Comparison of ENCODE assay signal across 18 mouse cellular contexts in the genomic region with DNA sequence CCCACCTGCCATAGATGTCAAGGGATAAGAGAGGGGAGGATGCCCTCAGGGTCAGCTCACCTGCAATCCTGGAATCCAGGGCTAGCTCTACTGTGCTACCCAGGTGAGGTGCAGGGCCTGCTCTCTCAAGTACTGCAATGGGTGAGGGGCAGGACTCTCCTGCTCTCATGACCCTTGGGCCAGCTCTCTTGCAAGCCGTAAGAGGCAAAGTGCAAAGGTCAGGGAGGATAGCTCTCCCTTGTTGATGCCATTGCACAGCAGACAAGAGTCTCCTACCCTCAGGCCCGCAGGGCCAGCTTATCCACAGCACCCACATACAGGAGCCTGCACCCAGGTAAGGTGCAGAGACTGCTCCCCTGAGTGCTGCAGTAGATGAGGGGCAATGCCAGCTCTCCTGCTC. TPM values are rescaled to one million over a fixed set of nuclear protein-coding genes. Genes with fewer than 3 reads are reported as not detected.
A peak's percentile ranks its signal among the peaks of the same experiment; 100 is the strongest.
DNase-seq lines count a peak whose midpoint lies in the region; ATAC-seq and TF ChIP-seq lines count a peak whose summit lies in the region.
"Had no signal": no experiment of that assay in that cellular context is flagged by ENCODE, and none has a peak within 500 bp of the region (broad histone marks: within the 10 kb centered on the region; RNA-seq: fewer than 3 reads in every experiment).

No protein-coding gene starts in this region.

- no peaks in the 10 kb centered on the region for H3K4me1 ChIP-seq in heart, embryonic 11.5 days (ENCODE audit: control insufficient read depth, insufficient read depth, low read length)
- peaks cover 5% of the 10 kb centered on the region; the same call in 1 of the 2 replicates for H3K4me1 ChIP-seq in liver, adult 2 months (ENCODE audit: control insufficient read depth, insufficient read depth, low read length)
- 0 out of 2 replicates have a peak, but pooled peaks cover 2% of the 10 kb centered on the region for H3K4me1 ChIP-seq in forebrain, embryonic 11.5 days (replicated peaks; ENCODE audit: control insufficient read depth, insufficient read depth, low read length)
- H3K4me1 ChIP-seq: embryonic facial prominence, embryonic 12.5 days; forebrain, embryonic 13.5 days had no signal

- 59% methylated on average over 2 of the region's 2 CpGs for WGBS in heart, embryonic 11.5 days (ENCODE audit: insufficient replicate concordance)
- WGBS in liver, adult 2 months = 24% methylated on average over 2 of the region's 2 CpGs
- WGBS in forebrain, embryonic 11.5 days = 81% methylated on average over 2 of the region's 2 CpGs

- TF ChIP-seq POLR2A in liver, adult 2 months (IDR thresholded peaks at IDR 0.05; ENCODE audit: extremely low read depth, insufficient read depth, low read length) = no peak

- H3K27ac ChIP-seq in heart, embryonic 11.5 days (ENCODE audit: low read depth, low read length) = no peak overlapping the region
- H3K27ac ChIP-seq in liver, adult 2 months (replicated peaks; ENCODE audit: insufficient read depth, low read depth, low read length) = no peak overlapping the region
- H3K27ac ChIP-seq in forebrain, embryonic 11.5 days (ENCODE audit: low read depth, low read length) = no peak overlapping the region
- H3K27ac ChIP-seq: embryonic facial prominence, embryonic 12.5 days; forebrain, embryonic 13.5 days; heart, embryonic 13.5 days had no signal

- no peaks in the 10 kb centered on the region for H3K79me2 ChIP-seq in liver, adult 2 months (ENCODE audit: control insufficient read depth, insufficient read depth, low read length)

- no peaks in the 10 kb centered on the region for H3K27me3 ChIP-seq in heart, embryonic 11.5 days (ENCODE audit: control insufficient read depth, insufficient read depth, low read length)
- no peaks in the 10 kb centered on the region for H3K27me3 ChIP-seq in liver, adult 2 months (ENCODE audit: control insufficient read depth, insufficient read depth, low read length)
- H3K27me3 ChIP-seq in forebrain, embryonic 11.5 days (ENCODE audit: control insufficient read depth, insufficient read depth, low read length) = no peaks in the 10 kb centered on the region
- H3K27me3 ChIP-seq: embryonic facial prominence, embryonic 12.5 days; forebrain, embryonic 13.5 days; heart, embryonic 13.5 days had no signal

- DNase-seq in heart, adult 11 months = no peak
- DNase-seq in kidney, adult 8-10 months = peak; percentile 14 to 17
- no peak for DNase-seq in kidney, postnatal 10 days
- peak; percentile 67 for DNase-seq in liver, adult 2 months (ENCODE audit: extremely low read depth, low read depth, low spot score)
- DNase-seq in liver = no peak
- no peak for DNase-seq in forebrain, embryonic 11.5 days (ENCODE audit: low spot score)
- DNase-seq: adrenal gland, postnatal 10 days; cerebellum, adult 11 months; cerebellum, adult 8-10 months; cerebellum, postnatal 14 days; embryo, embryonic 11 days; forebrain, postnatal 0 days; gastrocnemius, postnatal 14 days; heart, postnatal 36 days had no signal

- H3K4me2 ChIP-seq in heart, embryonic 11.5 days = no peak overlapping the region
- H3K4me2 ChIP-seq in forebrain, embryonic 11.5 days (ENCODE audit: low read depth, low read length, severe bottlenecking) = no peak overlapping the region
- H3K4me2 ChIP-seq: embryonic facial prominence, embryonic 12.5 days; forebrain, embryonic 13.5 days; heart, embryonic 13.5 days had no signal

- H3K9me3 ChIP-seq in heart, embryonic 11.5 days (replicated peaks; ENCODE audit: control insufficient read depth, low read length) = no peaks in the 10 kb centered on the region
- H3K9me3 ChIP-seq in forebrain, embryonic 11.5 days (ENCODE audit: control insufficient read depth, low read length) = no peaks in the 10 kb centered on the region
- H3K9me3 ChIP-seq: embryonic facial prominence, embryonic 12.5 days had no signal

- ATAC-seq in heart, embryonic 11.5 days (replicated peaks; ENCODE audit: insufficient number of reproducible peaks, low FRiP score, low TSS enrichment) = 0 out of 2 replicates have a peak, but pooled peaks have one; percentile 26
- no peak for ATAC-seq in forebrain, embryonic 11.5 days (replicated peaks; ENCODE audit: low FRiP score)
- ATAC-seq: forebrain, embryonic 13.5 days; forebrain, postnatal 0 days had no signal

- no peak overlapping the region for H3K9ac ChIP-seq in heart, embryonic 11.5 days (ENCODE audit: low read depth, low read length)
- H3K9ac ChIP-seq in liver, adult 2 months (ENCODE audit: low read depth, low read length) = no peak overlapping the region
- no peak overlapping the region for H3K9ac ChIP-seq in forebrain, embryonic 11.5 days (ENCODE audit: low read length)
- H3K9ac ChIP-seq: embryonic facial prominence, embryonic 12.5 days; forebrain, embryonic 13.5 days; forebrain, postnatal 0 days; heart, embryonic 13.5 days had no signal

- H3K4me3 ChIP-seq in heart, embryonic 11.5 days (ENCODE audit: low read depth, low read length) = no peak overlapping the region
- H3K4me3 ChIP-seq in liver, adult 2 months (ENCODE audit: insufficient read depth, low read depth, low read length) = no peak overlapping the region
- no peak overlapping the region for H3K4me3 ChIP-seq in forebrain, embryonic 11.5 days (ENCODE audit: low read depth, low read length)
- H3K4me3 ChIP-seq: embryonic facial prominence, embryonic 12.5 days; forebrain, embryonic 13.5 days; heart, embryonic 13.5 days had no signal

- H3K36me3 ChIP-seq in heart, embryonic 11.5 days (ENCODE audit: control insufficient read depth, insufficient read depth, low read length) = no peaks in the 10 kb centered on the region
- H3K36me3 ChIP-seq in liver, adult 2 months (ENCODE audit: control insufficient read depth, insufficient read depth, low read length) = no peaks in the 10 kb centered on the region
- no peaks in the 10 kb centered on the region for H3K36me3 ChIP-seq in forebrain, embryonic 11.5 days (ENCODE audit: control insufficient read depth, insufficient read depth, low read length)
- H3K36me3 ChIP-seq: embryonic facial prominence, embryonic 12.5 days; heart, embryonic 13.5 days had no signal

- TF ChIP-seq CTCF in liver, adult 2 months (IDR thresholded peaks at IDR 0.05; ENCODE audit: low read depth, low read length) = no peak

RNA-seq across cellular contexts. Expression of gene Micu1, which starts 15.2 kb away (rescaled TPM):
- polyA plus RNA-seq in heart, embryonic 11.5 days (2014; fragmentation: Nextera tagmentation; extraction: Ambion mirVana) = 40.5 and 42.8 TPM in 2 replicates
- 24.1 and 26.4 TPM in 2 replicates for total RNA-seq in liver, adult 2 months (2014; rRNA removed)
- 23.7 and 24.4 TPM in 2 replicates for polyA plus RNA-seq in liver, adult 2 months (2012; rRNA removed)
- polyA plus RNA-seq in forebrain, embryonic 11.5 days (2014; fragmentation: Nextera tagmentation; extraction: Ambion mirVana) = 65.0 and 69.3 TPM in 2 replicates

Comparison
In these comparisons a context has a peak if more than half of its experiments do, and no peak if none do; other contexts are left out.
1. DNase-seq: peak in kidney, adult 8-10 months (2 of 2) and liver, adult 2 months (single experiment); none in heart, adult 11 months (single experiment), kidney, postnatal 10 days (single experiment), liver (single experiment) and forebrain, embryonic 11.5 days (single experiment).